Mouse (Mus musculus) megakaryocyte, embryonic 14.5 days (primary cell): ENCODE data around the gene Zfp982.

ENCODE experiments used
- FLI1 ChIP-seq: IDR thresholded peaks from 2 replicates; pipeline ENCODE4 v1.6.1; 2012; ENCODE audit warnings: low read length, inconsistent platforms, mixed read lengths
- GATA1 ChIP-seq: IDR thresholded peaks from 3 replicates; pipeline ENCODE4 v1.6.1; 2012; ENCODE audit warnings: mixed read lengths, low read length, inconsistent platforms, borderline replicate concordance

- TF ChIP-seq FLI1 (no peak), GATA1 (no peak)
Observed at GRCm38 (mm10) chr4:147537702-147538101, 45.5 kb downstream of the Zfp982 start.
